Mouse (Mus musculus): ENCODE results near the gene Chst11.
"Not testable (repeated sequence)": the region's sequence is repeated elsewhere in the genome, so short reads cannot be mapped to it uniquely, and the experiment has no call there.

Chst11 gene

GRCm38 (mm10) chr10:83111046-83111445 is 125.7 kb downstream of the Chst11 start:
- DNase-seq (ENCODE audit: low read depth), result no peak

DNA sequence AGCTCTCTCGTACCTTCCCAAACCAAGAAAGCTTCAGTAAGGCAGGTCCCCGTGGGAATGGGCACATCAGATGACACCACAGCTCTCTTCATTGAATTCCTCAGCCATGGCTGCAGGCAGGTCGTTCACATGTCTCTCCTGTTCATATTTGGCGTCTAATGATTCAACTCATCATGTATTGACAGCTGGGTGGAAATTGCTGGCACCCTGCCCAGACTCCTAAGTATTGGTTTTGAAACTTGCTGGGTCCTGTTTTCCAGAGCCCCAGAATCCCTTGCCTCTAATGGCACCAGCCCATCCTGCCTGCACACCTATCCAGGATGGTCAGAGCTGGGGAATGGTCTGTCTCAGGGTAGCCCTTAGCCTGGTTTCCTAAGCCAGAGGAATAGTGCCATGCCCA is 127.0 kb downstream of the Chst11 start:
- DNase-seq (ENCODE audit: low read depth), result no peak

- no peak for DNase-seq (ENCODE audit: low read depth)
These were observed 129.3 kb downstream of the Chst11 start for GRCm38 (mm10) chr10:83114564-83114963.

GRCm38 (mm10) chr10:83116889-83117288 is 131.6 kb downstream of the Chst11 start:
- DNase-seq (ENCODE audit: low read depth), result no peak

GRCm38 (mm10) chr10:83117851-83118250 is 132.6 kb downstream of the Chst11 start:
- DNase-seq (ENCODE audit: low read depth), result no peak

- no peak for DNase-seq (ENCODE audit: low read depth)
These were observed 133.3 kb downstream of the Chst11 start for GRCm38 (mm10) chr10:83118613-83119012.

DNA sequence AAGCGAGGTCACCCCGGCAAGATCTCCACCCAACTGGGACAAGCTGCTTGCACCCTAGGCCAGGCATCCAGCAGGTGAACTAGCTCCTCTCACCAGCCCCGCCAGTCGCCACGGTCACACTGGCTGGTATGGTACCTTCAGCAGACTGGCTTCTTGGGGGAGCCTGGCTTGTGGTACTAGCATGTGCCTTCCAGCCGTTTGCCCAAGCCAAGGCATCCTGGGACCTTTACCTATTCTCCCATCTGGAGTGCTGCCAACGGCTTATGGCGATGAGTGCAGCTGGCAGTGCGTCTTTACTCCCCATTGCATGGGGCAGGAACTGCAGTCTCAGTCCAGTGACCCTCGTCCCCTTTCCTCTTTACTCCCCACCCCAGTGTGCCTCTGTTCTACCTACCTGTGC is 133.7 kb downstream of the Chst11 start:
- DNase-seq (ENCODE audit: low read depth), result no peak

GRCm38 (mm10) chr10:83119461-83119860 is 134.2 kb downstream of the Chst11 start:
- not testable (repeated sequence) for DNase-seq (ENCODE audit: low read depth)

DNA sequence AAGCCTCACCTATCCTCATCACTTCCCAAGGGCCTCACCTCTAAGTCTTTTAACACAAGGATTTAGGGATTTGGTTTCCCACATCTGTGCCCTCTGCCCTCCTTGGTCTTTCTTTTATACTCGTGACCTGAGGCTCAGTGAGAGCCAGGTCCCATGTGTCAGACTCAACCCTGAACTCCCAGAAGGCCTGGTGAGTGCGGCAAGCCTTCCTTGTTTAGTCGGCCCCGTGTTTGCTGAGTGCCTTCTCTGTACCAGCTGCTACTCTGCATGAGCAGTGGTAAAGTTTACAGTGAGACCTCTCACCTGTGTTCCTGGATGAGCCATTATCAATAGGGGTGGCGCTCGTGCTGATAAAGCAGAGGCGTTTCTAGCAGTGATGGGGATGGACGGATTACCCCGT is 134.6 kb downstream of the Chst11 start:
- no peak for DNase-seq (ENCODE audit: low read depth)

- DNase-seq (ENCODE audit: low read depth), result no peak
These were observed 135.6 kb downstream of the Chst11 start for GRCm38 (mm10) chr10:83120938-83121337.

DNA sequence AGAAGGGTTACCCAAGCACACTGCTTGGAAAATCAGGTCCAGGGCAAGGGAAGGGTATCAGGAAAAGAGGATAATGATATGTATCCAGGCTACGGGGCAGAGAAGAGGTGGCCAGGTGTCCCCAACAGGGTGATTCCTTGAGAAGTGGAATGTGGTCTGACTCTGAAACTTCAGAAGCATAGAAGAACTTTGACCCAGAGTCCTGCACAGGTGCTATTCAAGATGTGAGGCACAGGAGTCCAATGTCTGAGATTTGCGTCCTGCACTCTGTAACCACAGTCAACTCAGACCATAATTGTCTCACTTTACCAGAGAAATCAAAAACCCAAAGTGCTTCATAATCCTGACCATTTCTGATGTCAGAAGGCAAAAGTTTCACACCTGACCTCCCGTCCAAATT is 139.3 kb downstream of the Chst11 start:
- DNase-seq (ENCODE audit: low read depth), result no peak

- no peak for DNase-seq (ENCODE audit: low read depth)
These were observed 141.1 kb downstream of the Chst11 start for GRCm38 (mm10) chr10:83126447-83126846.

GRCm38 (mm10) chr10:83128435-83128834 is 143.1 kb downstream of the Chst11 start:
- no peak for DNase-seq (ENCODE audit: low read depth)

GRCm38 (mm10) chr10:83129624-83130218 is 144.4 kb downstream of the Chst11 start:
- peak; percentile 57 for DNase-seq (ENCODE audit: low read depth)

DNA sequence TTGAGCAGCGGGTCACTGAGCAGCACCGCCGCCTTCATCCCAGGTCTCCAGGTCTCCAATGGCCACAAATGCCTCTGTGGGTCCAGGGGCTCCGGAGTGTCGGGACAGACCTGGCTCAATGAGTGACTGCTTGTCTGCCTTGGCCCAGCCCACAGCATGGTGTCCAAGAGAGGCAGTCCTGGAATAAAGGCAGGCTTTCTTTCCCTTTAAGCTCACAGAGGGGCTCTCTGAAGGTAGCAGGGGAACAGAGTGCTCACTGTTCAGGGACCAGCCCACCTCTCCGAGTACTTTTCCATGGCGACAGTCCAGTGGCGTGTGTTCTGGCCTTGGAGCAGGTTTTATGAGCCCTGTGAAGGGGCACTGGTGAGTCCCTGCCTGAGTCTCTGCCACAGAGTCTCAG is 145.3 kb downstream of the Chst11 start:
- DNase-seq (ENCODE audit: low read depth), result no peak

DNA sequence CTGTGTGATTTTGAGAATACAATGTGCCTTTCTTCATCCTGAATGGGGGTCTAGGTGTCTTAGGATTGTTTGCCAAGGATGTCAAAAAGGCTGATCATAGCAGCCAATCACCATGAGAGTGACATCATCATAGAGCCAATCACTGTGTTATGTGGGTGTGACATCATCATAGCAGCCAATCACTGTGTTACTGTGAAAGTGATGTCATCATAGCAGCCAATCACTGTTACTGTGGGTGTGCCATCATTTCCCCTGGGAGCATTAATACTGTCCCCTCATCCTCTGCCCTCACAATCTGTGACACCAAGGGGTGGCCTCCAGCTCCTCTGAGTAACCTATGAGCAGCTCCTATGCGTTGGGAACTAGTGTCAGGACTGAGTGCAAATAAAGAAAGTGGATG is 146.6 kb downstream of the Chst11 start:
- no peak for DNase-seq (ENCODE audit: low read depth)

GRCm38 (mm10) chr10:83133866-83134570 is 148.7 kb downstream of the Chst11 start:
- DNase-seq (ENCODE audit: low read depth), result no peak

- DNase-seq (ENCODE audit: low read depth), result no peak
These were observed 149.6 kb downstream of the Chst11 start for GRCm38 (mm10) chr10:83134896-83135295.

DNA sequence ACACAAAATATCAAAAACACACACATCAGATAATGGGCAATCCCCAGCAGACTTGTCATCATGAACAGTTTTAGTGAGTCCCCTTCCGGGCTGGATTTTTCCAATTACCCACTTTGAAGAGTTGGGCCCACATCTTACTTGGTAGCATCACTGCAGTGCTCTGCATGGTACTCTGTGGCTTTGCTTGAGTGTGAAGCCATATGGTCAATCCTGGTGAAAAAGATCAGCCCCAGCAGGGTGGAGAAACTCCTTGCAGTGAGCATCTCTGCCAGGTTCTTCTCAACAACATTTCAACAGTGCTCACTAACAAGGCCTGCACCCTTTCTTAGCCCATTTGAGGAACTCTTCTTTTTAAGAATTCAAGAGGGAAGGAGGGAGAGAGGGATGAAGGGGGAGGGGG is 150.7 kb downstream of the Chst11 start:
- no peak for DNase-seq (ENCODE audit: low read depth)

- no peak for DNase-seq (ENCODE audit: low read depth)
These were observed 151.8 kb downstream of the Chst11 start for GRCm38 (mm10) chr10:83137103-83137502.

DNA sequence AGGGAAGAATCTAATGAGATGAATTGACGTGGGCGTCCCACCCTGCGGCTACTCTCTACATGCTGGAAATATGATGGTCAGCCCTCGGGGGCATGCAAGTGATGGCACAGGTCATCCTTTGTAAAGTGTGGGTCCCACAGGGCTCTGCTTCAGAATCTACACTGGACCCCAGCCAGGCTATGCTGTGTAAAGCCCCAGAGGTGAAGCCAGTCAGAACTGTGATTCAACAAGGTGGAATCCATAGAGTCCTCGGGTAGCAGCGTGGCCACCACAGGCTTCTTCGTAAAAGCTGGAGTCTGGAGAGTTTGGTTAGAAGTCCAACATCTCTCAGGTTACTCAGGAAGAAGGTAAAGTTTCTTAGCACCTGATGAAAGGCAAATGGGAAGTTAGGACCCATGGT is 154.0 kb downstream of the Chst11 start:
- no peak for DNase-seq (ENCODE audit: low read depth)

GRCm38 (mm10) chr10:83140258-83140936 is 155.1 kb downstream of the Chst11 start:
- peak; percentile 67 for DNase-seq (ENCODE audit: low read depth)

- DNase-seq (ENCODE audit: low read depth), result no peak
These were observed 156.1 kb downstream of the Chst11 start for GRCm38 (mm10) chr10:83141434-83141833.
